Mouse (Mus musculus) hindbrain, embryonic 14.5 days (tissue): Measurements from ENCODE around the gene Maneal. TPM values are rescaled to one million over a fixed set of nuclear protein-coding genes. Genes with fewer than 3 reads are reported as not detected.

ENCODE experiments used
- ATAC-seq: fragments of 200-750 bp; cut with Nextera tagmentation; 2 replicates; pipeline ENCODE4 v1.8.0; 2017; ENCODE audit warnings: moderate number of reproducible peaks, mild to moderate bottlenecking, moderate TSS enrichment, moderate library complexity; ENCODE audit not compliant: low FRiP score
- DNase-seq: peaks from one replicate; pipeline ENCODE4 v3.0.0-alpha.2; 2015; ENCODE audit warnings: low spot score
- H3K27ac ChIP-seq: fragments of 300-500 bp; sonication (generic); 2 replicates; pipeline ENCODE4 v1.5.1; 2014; ENCODE audit warnings: mild to moderate bottlenecking, moderate library complexity
- H3K27me3 ChIP-seq: fragments of 300-500 bp; sonication (generic); 2 replicates; pipeline ENCODE4 v1.6.1; 2014; ENCODE audit warnings: mild to moderate bottlenecking, low read length, mixed read lengths; ENCODE audit not compliant: control insufficient read depth, insufficient read depth
- H3K36me3 ChIP-seq: fragments of 300-500 bp; sonication (generic); replicated peaks from 2 replicates; pipeline ENCODE4 v1.6.1; 2014; ENCODE audit not compliant: control insufficient read depth, insufficient read depth
- H3K4me1 ChIP-seq: fragments of 300-500 bp; sonication (generic); replicated peaks from 2 replicates; pipeline ENCODE4 v1.6.1; 2014; ENCODE audit warnings: antibody characterized with exemption, low read length, mixed read lengths; ENCODE audit not compliant: control insufficient read depth, insufficient read depth
- H3K4me2 ChIP-seq: fragments of 300-500 bp; sonication (generic); replicated peaks from 2 replicates; pipeline ENCODE4 v1.6.1; 2014; ENCODE audit warnings: mild to moderate bottlenecking, moderate library complexity
- H3K4me3 ChIP-seq: fragments of 300-500 bp; sonication (generic); replicated peaks from 2 replicates; pipeline ENCODE4 v1.5.1; 2014; ENCODE audit warnings: mild to moderate bottlenecking, low read length
- H3K9ac ChIP-seq: fragments of 300-500 bp; sonication (generic); 2 replicates; pipeline ENCODE4 v1.6.1; 2014
- H3K9me3 ChIP-seq: fragments of 300-500 bp; sonication (generic); 2 replicates; pipeline ENCODE4 v1.6.1; 2016; ENCODE audit warnings: low read length; ENCODE audit not compliant: control insufficient read depth
- WGBS: fragments of 180-500 bp; shearing (Covaris S2); extraction: QIAGEN DNeasy Blood & Tissue Kit; methylation state at CpG from one replicate; pipeline ENCODE4 v1.1.7; 2014; 5-methylcytosine and 5-hydroxymethylcytosine counted together
- polyA plus RNA-seq: library from polyadenylated mRNA; unstranded; fragments of >200 nt; fragmentation: Nextera tagmentation; extraction: Ambion mirVana; gene quantifications from 2 replicates; pipeline ENCODE4 v1.2.1, GENCODE M21; 2014

The Maneal gene
- polyA plus RNA-seq, 1 experiment from 2014 or later, result 16.9 TPM

- Histone ChIP-seq H3K9ac (no peak overlapping the region), H3K4me1 (no peaks in the 10 kb centered on the region), H3K27me3 (no peaks in the 10 kb centered on the region), H3K9me3 (no peaks in the 10 kb centered on the region), H3K36me3 (peaks cover 77% of the 10 kb centered on the region), H3K4me2 (no peak overlapping the region), H3K4me3 (no peak overlapping the region), H3K27ac (no peak overlapping the region)
- DNase-seq (no peak), ATAC-seq (no peak)
- 94% methylated on average over 21 of the region's 21 CpGs for WGBS
Observed at GRCm38 (mm10) chr4:124825371-124825965, 36.5 kb downstream of the Maneal start.

DNA sequence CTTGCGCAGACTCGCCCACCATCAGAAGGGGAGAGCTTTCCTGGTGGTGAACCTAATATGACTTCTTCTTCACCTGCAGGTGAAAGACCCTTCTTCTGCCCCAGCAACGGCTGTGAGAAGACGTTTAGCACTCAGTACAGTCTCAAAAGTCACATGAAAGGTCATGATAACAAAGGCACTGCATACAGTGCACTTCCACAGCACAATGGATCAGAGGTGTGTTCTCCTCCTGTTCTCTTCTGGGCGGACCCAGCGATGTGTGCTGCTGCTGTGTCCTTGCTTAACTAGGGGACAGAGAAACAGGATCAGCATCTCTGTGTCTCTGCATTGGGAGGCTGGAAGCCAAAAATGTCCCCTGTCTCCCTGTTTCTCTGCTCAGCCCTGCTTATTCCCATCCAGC lies 37.0 kb downstream of the Maneal start:
- Histone ChIP-seq H3K4me3 (no peak overlapping the region), H3K9me3 (no peaks in the 10 kb centered on the region), H3K27ac (no peak overlapping the region), H3K4me2 (no peak overlapping the region), H3K36me3 (peaks cover 80% of the 10 kb centered on the region), H3K27me3 (no peaks in the 10 kb centered on the region), H3K9ac (no peak overlapping the region), H3K4me1 (no peaks in the 10 kb centered on the region)
- DNase-seq (no peak), ATAC-seq (no peak)
- 93% methylated on average over 6 of the region's 6 CpGs for WGBS

DNA sequence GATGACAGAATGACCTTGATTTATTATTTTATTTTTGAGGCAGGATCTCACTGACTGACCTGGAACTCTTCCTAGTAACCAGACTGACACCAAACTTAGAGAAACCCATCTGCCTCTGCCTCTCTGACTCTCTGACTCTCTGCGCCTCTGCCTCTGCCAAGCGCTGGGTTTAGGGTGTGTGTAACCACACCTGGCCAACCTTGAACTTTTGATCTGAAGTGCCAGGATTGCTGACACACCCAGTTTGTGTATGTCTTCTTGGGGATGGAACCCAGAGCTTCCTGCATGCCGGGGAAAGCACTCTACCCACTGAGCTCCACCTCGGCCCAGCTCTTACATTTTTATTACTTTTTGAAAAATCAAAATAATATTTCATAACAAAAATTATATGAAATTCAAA lies 43.1 kb downstream of the Maneal start:
- Histone ChIP-seq H3K9me3 (no peaks in the 10 kb centered on the region), H3K4me3 (no peak overlapping the region), H3K9ac (no peak overlapping the region), H3K4me1 (no peaks in the 10 kb centered on the region), H3K27ac (no peak overlapping the region), H3K4me2 (no peak overlapping the region), H3K36me3 (peaks cover 47% of the 10 kb centered on the region), H3K27me3 (no peaks in the 10 kb centered on the region)
- DNase-seq (no peak), ATAC-seq (no peak)
- 94% methylated on average over 4 of the region's 4 CpGs for WGBS

- Histone ChIP-seq H3K9me3 (no peaks in the 10 kb centered on the region), H3K4me2 (no peak overlapping the region), H3K36me3 (peaks cover 41% of the 10 kb centered on the region), H3K27me3 (no peaks in the 10 kb centered on the region), H3K9ac (no peak overlapping the region), H3K4me1 (no peaks in the 10 kb centered on the region), H3K4me3 (no peak overlapping the region), H3K27ac (no peak overlapping the region)
- DNase-seq (no peak), ATAC-seq (no peak)
- WGBS, result 28% methylated on average over 6 of the region's 6 CpGs
Observed at GRCm38 (mm10) chr4:124817803-124818202, 44.2 kb downstream of the Maneal start.

DNA sequence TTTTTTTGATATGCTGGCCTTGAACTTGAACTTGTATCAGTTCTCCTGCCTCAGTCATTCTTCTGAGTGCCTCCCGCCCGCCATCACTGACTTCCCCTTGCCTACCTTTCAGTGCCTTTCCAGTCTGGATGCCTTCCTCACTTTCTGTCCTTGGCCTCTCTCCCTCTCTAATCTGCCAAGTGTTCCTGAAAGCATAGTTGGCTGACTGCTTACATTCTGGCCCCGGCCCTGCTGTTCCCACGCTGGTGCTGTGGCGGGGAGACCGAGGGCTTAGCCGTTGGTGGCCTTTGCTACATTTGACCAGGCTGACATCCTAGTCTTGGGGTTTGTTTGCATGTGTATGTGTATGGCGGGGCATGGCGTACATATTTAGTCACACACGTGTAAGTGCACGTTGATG lies 46.1 kb downstream of the Maneal start:
- no peak for DNase-seq
- H3K4me3 ChIP-seq, result no peak overlapping the region
- WGBS, result 91% methylated on average over 11 of the region's 11 CpGs
- H3K36me3 ChIP-seq, result peaks cover 34% of the 10 kb centered on the region
- H3K9ac ChIP-seq, result no peak overlapping the region
- no peaks in the 10 kb centered on the region for H3K9me3 ChIP-seq
- H3K27ac ChIP-seq, result no peak overlapping the region
- H3K4me1 ChIP-seq, result peaks cover 5% of the 10 kb centered on the region
- no peak for ATAC-seq
- no peaks in the 10 kb centered on the region for H3K27me3 ChIP-seq
- no peak overlapping the region for H3K4me2 ChIP-seq

- Histone ChIP-seq H3K4me2 (no peak overlapping the region), H3K4me1 (peaks cover 5% of the 10 kb centered on the region), H3K27ac (peak overlapping the region; percentile 38; the same call in 1 of the 2 replicates), H3K9ac (peak overlapping the region; percentile 28; the same call in 1 of the 2 replicates), H3K36me3 (peaks cover 40% of the 10 kb centered on the region), H3K9me3 (no peaks in the 10 kb centered on the region), H3K27me3 (no peaks in the 10 kb centered on the region), H3K4me3 (no peak overlapping the region)
- DNase-seq, result no peak
- 16% methylated on average over 9 of the region's 9 CpGs for WGBS
- no peak for ATAC-seq
Observed at GRCm38 (mm10) chr4:124811347-124811975, 50.5 kb downstream of the Maneal start.

- Histone ChIP-seq H3K9me3 (no peaks in the 10 kb centered on the region), H3K36me3 (peaks cover 47% of the 10 kb centered on the region), H3K27me3 (no peaks in the 10 kb centered on the region), H3K4me2 (no peak overlapping the region), H3K27ac (no peak overlapping the region), H3K4me3 (no peak overlapping the region), H3K4me1 (peaks cover 5% of the 10 kb centered on the region), H3K9ac (no peak overlapping the region)
- DNase-seq, result no peak
- ATAC-seq, result no peak
- WGBS, result 94% methylated on average over 7 of the region's 7 CpGs
Observed at GRCm38 (mm10) chr4:124810056-124810455, 51.9 kb downstream of the Maneal start.

GRCm38 (mm10) chr4:124809136-124809883 lies 52.7 kb downstream of the Maneal start:
- H3K9me3 ChIP-seq, result no peaks in the 10 kb centered on the region
- DNase-seq, result no peak
- H3K36me3 ChIP-seq, result peaks cover 54% of the 10 kb centered on the region
- no peak overlapping the region for H3K4me2 ChIP-seq
- ATAC-seq, result no peak
- 89% methylated on average over 9 of the region's 9 CpGs for WGBS
- peaks cover 5% of the 10 kb centered on the region for H3K4me1 ChIP-seq
- no peaks in the 10 kb centered on the region for H3K27me3 ChIP-seq
- H3K9ac ChIP-seq, result no peak overlapping the region
- H3K27ac ChIP-seq, result no peak overlapping the region
- H3K4me3 ChIP-seq, result no peak overlapping the region

GRCm38 (mm10) chr4:124808511-124808910 lies 53.5 kb downstream of the Maneal start:
- no peak overlapping the region for H3K27ac ChIP-seq
- no peaks in the 10 kb centered on the region for H3K9me3 ChIP-seq
- ATAC-seq (no peak), DNase-seq (no peak)
- peaks cover 8% of the 10 kb centered on the region for H3K4me1 ChIP-seq
- H3K4me3 ChIP-seq, result no peak overlapping the region
- no peak overlapping the region for H3K4me2 ChIP-seq
- 89% methylated on average over 5 of the region's 5 CpGs for WGBS
- H3K9ac ChIP-seq, result no peak overlapping the region
- H3K27me3 ChIP-seq, result no peaks in the 10 kb centered on the region
- H3K36me3 ChIP-seq, result peaks cover 53% of the 10 kb centered on the region
